Mouse (Mus musculus): Measurements from ENCODE around the gene H2-T3.
"Not testable (repeated sequence)": the region's sequence is repeated elsewhere in the genome, so short reads cannot be mapped to it uniquely, and the experiment has no call there.

H2-T3 gene

GRCm38 (mm10) chr17:36178938-36179337 lies 11.1 kb downstream of the H2-T3 start:
- not testable (repeated sequence) for DNase-seq (ENCODE audit: low spot score in 2 of 2)

DNA sequence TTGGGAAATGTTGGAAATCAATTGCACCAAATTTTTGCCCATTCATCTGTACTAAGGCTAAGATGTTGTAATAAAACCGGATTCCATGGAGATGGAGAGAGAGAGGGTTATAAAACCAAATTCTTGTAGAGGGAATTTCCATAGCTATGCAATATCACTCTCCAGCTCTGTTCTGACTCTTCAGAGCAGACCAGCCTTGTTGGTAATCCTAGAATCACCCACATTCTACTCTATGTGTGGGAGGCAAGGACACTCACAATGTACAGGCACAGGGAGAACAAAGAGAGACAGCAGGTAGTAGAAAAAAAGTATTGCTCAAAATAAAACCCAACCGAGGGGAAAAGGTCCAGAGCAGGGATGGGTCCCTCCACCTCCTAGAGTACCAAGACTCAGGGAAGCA lies 14.0 kb downstream of the H2-T3 start:
- not testable (repeated sequence) for DNase-seq (ENCODE audit: low spot score in 2 of 2)

- no peak for DNase-seq (ENCODE audit: low spot score in 2 of 2)
These were observed 19.7 kb downstream of the H2-T3 start for GRCm38 (mm10) chr17:36170287-36170814.

DNA sequence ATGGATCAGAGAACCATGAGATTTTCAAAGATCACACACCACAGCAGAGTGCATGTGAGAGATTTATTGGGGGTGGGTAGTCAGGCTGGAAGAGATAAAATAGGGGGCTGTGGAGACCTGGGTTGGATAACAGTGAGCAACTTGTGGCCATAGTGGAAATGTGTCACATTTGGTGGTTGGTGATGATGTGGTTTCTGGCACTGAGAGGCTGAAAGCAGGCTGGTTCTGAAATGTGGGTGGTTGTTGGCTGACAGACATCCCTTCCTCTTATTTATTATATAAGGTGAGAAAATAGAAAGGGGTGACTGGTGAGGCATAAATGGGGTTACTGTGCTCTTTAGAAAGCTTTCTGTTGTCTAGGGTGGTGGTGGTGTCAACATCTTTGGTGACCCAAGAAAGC lies 20.3 kb downstream of the H2-T3 start:
- no peak for DNase-seq (ENCODE audit: low spot score in 2 of 2)

- DNase-seq (ENCODE audit: low spot score in 2 of 2), result not testable (repeated sequence)
These were observed 21.0 kb downstream of the H2-T3 start for GRCm38 (mm10) chr17:36169094-36169493.

DNA sequence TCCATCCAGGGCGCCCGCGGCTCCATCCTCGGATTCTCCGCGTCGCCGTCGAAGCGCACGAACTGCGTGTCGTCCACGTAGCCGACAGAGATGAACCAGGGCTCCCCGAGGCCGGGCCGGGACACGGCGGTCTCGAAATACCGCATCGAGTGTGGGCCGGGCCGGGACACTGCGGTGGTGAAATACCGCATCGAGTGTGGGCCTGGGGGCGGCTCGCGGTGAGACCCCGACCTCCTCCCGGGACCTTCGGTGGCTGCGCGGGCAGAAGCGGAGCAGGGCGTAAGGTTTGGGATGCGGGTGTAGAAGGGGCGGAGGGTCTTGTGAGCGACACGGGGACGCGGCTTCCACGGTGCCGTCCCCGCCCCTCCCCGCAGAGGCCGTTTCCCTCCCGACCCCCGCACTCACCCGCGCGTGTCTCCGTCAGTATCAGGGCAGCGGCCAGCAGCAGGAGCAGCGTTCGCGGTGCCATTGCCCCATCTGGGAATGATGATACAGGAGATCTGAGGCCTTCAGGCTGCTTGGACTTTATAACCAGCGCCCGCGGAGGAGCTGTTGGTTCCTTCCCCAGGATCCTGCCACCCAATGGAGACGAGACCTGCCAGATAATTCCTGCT lies 21.9 kb downstream of the H2-T3 start, which contains the start of gene Gm8909:
Gene Gm8909, minus strand, starts transcription at position 499 of the 614 bp plus-strand sequence.
- DNase-seq (ENCODE audit: low spot score in 2 of 2), result no peak

GRCm38 (mm10) chr17:36167306-36168038 lies 22.6 kb downstream of the H2-T3 start:
- DNase-seq (ENCODE audit: low spot score in 2 of 2), result no peak

- not testable (repeated sequence) for DNase-seq (ENCODE audit: low spot score in 2 of 2)
These were observed 23.2 kb downstream of the H2-T3 start for GRCm38 (mm10) chr17:36166901-36167300.

DNA sequence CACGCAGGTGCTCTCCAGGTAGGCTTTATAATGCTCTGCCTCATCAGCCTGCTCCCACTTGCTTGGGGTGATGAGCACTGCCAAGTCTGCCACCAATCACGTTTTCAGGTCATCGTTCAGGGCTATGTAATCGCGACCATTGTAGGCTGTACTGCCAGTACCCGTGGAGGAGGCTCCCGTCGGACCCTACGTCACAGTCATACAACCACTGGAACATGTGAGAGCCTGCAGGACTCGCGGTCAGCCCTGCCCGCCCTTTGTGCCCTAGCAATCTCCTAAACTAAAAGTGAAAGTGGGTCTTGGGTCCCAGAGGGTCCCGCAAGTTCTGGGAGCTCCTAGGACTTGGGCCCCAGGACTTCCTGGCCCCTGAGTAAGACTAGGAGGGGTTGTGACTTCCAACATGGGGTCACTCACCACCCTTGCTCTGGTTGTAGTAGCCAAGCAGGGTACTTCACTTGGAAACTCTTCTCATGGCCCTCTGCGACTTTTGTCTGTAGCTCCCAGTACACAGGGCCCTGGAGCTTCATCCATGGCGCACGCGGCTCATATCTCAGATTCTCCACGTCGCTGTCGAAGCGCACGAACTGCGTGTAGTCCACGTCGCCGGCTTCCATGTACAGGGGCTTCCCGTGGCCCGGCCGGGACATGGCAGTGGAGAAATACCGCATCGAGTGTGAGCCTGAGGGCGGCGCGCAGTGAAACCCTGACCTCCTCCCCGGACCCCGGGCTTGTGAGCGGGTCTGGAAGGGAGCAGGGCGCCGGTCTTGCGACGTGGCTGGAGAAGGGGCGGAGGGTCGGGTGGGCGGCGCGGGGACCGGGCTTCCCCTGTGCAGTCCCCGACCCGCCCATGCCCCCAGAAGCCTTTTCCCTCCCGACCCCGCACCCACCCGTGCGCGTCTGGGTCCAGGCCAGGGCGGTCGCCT lies 28.7 kb downstream of the H2-T3 start:
- no peak for DNase-seq (ENCODE audit: low spot score in 2 of 2)

DNA sequence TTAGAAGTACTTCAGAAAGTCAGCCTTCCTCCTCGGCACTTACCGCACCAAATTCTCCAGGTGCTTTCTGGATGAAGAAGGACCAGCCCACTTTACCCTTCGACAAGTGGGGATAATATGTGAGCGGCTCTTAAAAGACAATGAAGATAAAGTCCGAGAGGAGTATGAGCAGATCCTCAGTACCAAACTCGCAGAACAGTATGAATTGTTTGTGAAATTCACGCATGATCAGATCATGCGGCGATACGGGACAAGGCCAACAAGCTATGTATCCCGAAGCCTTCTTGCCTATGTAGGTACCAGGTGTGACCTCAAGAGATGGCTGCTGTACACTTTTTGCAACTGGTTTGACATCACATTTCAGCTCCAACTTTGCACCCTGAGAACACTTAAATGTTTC lies 31.8 kb downstream of the H2-T3 start:
- not testable (repeated sequence) for DNase-seq (ENCODE audit: low spot score in 2 of 2)

DNA sequence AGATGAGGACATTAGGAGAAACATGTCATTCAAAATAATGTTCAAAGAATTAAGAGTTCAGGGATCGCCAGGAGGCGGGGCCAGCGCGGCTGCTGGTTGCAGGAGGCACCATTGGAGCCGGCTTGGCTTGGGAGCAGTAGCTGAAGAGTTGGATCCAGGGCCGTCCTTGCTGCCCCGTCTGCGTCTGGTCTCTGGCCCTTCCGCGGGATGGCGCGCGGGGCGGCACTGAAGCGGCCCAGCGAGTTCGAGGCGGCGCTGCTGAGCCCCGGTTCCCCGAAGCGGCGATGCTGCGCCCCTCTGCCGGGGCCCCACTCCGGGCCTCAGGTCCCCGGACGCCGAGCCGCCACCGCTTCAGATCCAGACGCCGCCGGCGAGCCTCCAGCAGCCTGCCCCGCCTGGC lies 32.3 kb downstream of the H2-T3 start:
- DNase-seq (ENCODE audit: low spot score in 2 of 2), result not testable (repeated sequence)

- DNase-seq (ENCODE audit: low spot score in 2 of 2), result no peak
These were observed 35.6 kb downstream of the H2-T3 start for GRCm38 (mm10) chr17:36154271-36155149.

DNA sequence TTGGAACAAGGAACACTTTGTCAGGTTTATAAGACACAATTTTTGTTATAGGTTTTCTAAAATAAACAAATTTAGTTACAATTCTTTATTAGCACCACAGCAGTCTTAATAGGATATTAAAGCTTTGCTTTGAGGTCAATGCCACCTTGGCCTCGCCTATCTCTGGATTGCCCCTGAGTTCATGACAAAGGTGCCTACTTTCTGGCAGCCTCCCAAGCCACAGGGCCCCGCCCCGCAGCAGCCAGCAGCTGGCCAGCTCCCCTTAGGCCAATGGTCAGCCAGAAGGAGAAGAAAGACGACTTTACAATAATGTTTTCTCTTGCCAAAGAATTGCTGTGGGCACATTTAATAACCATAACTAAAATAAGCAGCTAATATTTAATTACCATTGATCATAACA lies 38.9 kb downstream of the H2-T3 start:
- not testable (repeated sequence) for DNase-seq (ENCODE audit: low spot score in 2 of 2)

DNA sequence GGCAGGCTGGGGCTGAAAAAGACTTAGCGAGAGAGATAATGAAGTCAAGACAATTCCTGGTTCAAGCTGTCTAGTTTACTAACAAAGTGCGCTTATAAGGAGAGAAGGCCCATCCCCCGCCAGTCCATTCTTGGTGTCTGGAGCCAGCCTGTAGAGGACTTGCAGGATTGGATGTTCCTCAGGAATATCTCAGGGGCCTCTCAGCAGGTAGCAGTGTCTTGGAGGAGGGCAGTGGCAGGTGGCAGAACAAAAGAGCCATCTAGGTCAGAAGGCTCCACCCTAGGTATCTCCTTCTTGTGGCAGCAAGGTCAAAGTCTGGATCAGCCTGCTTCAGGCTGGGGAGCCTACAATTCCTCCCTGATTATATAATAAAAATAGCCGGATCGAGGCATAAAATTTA lies 41.6 kb downstream of the H2-T3 start:
- not testable (repeated sequence) for DNase-seq (ENCODE audit: low spot score in 2 of 2)

DNA sequence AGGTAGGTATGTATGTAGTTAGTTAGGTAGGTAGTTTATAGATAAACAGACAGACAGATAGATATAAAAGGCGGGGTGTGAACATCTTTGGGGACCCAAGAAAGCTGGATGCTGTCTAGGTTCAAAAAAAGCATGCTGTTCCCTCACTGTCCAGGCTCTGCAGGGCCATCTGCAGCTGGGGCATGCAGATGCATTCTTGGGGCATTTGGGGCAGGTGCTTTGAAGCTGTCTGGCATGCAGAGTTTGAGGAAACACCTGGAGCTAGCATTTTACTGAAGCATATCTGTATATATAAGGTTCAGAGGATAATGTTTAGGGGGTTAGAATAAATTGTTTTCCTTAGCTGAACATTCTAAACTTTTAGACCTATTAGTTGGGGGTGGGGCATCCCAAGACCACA lies 43.1 kb downstream of the H2-T3 start:
- DNase-seq (ENCODE audit: low spot score in 2 of 2), result not testable (repeated sequence)

DNA sequence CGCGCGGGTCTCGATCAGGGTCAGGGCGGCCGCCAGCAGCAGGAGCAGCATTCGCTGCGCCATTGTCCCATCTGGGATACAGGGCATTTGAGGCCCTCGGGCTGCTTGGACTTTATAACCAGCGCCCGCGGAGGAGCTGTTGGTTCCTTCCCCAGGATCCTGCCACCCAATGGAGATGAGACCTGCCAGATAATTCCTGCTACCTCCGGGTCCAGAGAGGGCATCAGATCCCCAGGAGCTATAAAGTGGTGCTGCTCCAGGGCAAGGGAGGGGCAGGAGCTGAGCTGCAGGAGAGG lies 44.3 kb downstream of the H2-T3 start:
- DNase-seq (ENCODE audit: low spot score in 2 of 2), result not testable (repeated sequence)

DNA sequence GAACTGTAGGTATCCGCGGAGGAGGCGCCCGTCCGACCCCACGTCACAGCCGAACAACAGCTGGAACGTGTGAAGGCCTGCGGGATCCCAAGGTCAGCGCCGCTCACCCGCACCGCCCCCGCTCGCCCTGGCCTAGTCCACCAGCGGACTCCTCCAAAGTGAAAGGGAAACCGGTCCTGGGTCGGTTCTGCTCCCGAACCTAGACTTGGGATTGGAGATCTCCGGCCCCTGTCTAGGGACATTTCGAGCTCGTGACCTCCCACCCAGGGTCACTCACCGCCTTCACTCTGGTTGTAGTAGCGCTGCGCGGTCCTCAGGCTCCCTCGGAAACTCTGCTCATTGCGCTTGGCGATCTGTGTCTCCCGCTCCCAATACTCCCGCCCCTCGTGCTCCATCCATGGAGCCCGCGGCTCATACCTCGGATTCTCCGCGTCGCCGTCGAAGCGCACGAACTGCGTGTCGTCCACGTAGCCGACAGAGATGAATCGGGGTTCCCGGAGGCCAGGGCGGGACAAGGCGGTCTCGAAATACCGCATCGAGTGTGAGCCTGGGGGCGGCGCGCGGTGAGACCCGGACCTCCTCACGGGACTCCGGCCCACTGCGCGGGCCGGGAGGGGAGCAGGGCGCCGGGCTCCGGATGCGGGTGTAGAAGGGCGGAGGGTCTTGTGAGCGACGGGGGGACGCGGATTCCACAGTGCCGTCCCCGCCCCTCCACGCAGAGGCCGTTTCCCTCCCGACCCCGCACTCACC lies 44.8 kb downstream of the H2-T3 start:
- peak in 1 of 2 experiments; percentile 64 for DNase-seq (ENCODE audit: low spot score in 2 of 2)

- DNase-seq (ENCODE audit: low spot score in 2 of 2), result not testable (repeated sequence)
These were observed 53.7 kb downstream of the H2-T3 start for GRCm38 (mm10) chr17:36136299-36136848.

All from spleen, postnatal 4 days (tissue).